Mouse (Mus musculus) adrenal gland (tissue): Measurements from ENCODE around the gene A4galt.
"Not testable (repeated sequence)": the region's sequence is repeated elsewhere in the genome, so short reads cannot be mapped to it uniquely, and the experiment has no call there.

Source experiments
- intact Hi-C: fragments of 180-260 bp; cut with DNase I; formaldehyde crosslinking; loops from one replicate; pipeline ENCODE4 v1.15.1; 2025
- long read RNA-seq, 2 experiments: library from polyadenylated mRNA; unstranded; transcript quantifications; one replicate each; pipeline ENCODE4 v2.0.0; 2020; ENCODE audit warnings: borderline replicate concordance in 1 of 2; ENCODE audit not compliant: insufficient replicate concordance in 1 of 2

The A4galt gene
- long read RNA-seq, experiment 1, partial matches to known transcripts: 0 of 1 reads
- long read RNA-seq, experiment 1, other reads (novel, unspliced or antisense): 0 of 1 reads
- long read RNA-seq, experiment 2, partial matches to known transcripts: 0 of 4 reads
- long read RNA-seq, experiment 2, other reads (novel, unspliced or antisense): 2 of 4 reads

DNA sequence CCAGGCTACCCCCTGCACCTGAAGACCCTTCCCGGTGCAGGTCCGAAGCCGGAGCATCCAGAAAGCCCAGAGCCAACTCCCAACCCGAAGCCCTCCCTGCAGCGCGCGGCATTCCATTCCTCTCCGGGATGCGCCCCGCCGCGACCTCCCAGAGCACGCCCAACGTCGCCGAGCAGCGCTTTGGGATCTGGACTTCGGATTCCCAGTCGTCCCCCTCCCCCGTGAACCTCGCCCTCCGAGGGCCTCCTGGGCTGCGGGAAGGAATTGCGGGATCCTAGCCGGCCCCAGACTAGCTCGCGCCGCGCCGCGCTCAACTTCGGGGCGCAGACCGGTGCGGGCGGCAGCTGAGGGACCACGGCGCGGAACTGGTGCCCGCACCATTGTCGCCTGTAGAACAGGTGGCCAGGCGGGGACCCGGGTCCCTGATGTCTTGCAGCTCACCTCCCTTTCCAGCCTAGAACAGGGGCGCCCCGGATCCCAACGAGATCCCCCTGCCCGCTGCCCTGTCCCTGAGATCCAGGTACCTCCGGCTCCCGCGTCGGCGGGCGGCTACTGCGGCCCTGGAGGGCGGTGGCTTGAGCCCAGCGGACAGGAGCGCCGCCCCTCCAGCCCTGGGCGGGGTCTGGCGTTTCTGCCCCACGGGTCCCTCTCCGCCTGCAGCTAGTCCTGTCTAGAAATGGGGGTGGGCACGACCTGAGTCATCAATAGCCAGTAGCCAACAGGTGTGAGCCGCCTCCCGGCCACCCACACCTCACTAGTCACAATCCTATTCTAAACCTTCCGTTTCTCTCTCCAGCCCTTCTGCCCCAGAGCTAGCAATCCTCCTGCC is at the start of gene A4galt:
Gene A4galt (minus strand): TSS at position 599 of the 829 bp plus-strand sequence.
- intact Hi-C loops: no loop called here

DNA sequence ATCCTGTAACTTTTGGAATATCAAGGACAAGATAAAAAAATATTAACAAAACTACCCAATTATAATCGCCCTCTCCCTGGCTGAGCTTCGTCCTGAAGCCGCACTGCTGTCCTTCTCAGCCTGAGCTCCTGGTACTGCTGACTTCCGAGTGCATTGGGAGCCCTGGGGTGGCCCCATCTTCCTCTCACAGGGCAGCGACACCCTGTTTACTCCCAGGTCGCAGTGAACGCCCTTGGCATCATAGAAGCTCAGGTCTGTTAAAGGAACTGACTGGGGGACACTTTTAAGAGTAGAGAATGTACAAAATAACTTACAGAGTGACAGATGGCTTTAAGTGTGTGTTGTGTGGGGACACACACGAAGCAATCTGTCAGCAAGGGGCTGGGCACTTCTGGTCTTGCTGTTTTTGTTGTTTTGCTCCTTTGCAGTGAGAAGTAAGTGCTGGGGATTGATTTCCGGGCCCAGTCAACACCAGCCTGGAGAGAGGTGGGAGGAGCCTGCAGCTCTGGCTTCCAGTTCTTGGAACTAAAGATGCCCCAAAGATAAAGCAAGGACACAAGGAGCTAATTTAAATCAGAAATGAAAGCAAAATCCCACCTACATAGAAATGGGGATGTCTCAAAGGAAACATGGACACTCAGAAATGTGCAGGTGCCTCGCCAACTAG is 48.5 kb upstream of the A4galt start:
- intact Hi-C loops: no loop called here

DNA sequence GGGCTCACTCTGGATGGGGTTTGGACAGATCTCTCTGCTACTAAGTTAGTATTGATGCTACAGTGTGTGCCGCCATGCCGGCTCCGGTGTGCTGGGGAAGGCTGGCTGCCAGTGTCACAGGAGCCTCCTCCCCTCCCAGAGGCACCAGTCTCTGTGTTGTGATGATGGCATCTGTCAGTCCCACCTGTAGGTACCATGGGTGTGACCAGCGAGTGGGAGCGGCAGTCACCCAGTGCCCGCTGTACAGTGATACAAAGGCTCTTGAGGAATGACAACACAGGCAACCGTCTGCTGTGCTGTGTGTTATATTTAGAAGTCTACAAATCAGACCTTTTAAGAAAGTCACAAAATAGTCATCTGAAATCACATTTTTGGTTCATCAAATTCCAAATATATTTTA is 47.9 kb upstream of the A4galt start:
- intact Hi-C loops: no loop called here

DNA sequence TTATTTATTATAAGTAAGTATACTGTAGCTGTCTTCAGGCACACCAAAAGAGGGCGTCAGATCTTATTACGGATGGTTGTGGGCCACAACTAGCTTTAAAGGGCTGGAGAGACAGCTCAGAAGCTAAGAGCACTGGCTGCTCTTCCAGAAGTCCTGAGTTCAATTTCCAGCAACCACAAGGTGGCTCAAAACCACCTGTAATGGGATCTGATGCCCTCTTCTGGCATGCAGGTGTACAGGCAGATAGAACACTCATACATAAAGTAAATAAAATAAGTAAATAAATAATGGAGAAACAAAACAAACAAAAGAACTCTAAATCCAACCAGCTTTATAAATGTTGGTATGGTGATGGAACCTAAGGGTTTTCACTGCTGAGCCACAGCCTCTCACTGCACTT is 47.2 kb upstream of the A4galt start:
- intact Hi-C loops: no loop called here

DNA sequence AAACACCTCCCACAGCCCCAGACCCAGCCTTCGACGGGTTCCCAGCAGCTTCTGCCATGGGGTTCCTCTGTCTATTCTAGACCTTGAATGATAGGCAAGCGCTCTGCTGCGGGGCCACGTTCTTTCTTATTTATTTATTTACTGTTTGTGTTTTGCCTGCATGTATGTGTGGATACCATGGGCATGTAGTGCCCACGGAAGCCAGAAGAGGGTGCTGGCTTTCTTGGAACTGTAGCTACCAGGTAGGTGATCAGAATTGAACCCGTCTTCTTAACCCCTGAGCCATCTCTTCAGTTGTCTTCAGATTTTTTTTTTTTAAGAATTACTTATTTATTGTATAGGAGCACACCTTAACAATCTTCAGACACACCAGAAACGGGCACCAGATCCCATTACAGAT is 46.7 kb upstream of the A4galt start:
- intact Hi-C loops: no loop called here

DNA sequence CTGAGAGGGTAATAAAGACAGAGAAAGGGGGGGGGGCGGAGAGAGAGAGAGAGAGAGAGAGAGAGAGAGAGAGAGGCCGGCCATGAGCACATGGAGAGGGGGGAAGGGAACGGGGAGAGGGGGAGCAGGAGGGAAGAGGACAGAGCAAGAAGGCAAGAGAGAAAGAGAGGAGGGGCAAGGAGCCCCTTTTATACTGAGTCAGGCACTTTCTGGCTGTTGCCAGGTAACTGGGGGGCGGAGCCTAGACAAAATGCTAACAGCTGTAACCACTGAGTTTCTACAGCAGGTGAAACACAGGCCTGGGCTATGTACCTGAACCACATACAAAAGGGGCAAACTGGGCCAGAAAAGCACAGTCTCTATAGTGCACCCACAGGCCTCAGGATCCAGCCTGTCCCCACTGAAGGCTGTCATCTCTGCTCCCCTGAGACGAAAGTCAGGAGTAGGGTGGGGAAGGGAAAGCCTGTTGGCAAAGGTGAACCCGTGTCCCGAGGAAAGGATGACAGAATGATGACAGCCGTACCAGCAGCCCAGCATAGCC is 45.3 kb upstream of the A4galt start:
- intact Hi-C loops: no loop called here

DNA sequence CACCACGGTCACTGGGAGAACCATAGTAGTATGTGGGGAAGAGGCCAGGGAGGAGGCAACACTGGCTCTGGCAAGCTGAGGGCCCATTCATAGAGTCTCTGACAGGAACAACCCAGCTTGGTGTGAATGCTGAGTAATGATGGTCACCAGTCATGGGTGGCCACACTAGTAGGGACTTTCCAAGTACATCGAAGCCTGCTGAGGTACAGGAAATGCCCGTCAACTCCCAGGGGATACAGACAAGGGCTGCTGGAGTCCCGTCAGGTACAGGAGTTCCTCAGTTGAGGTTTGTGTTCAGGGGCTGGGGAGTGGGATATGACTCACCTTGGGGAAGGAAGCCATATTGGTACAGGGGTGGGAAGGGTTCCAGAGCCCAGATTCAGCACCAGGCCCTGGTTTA is 44.5 kb upstream of the A4galt start:
- intact Hi-C loops: no loop called here

DNA sequence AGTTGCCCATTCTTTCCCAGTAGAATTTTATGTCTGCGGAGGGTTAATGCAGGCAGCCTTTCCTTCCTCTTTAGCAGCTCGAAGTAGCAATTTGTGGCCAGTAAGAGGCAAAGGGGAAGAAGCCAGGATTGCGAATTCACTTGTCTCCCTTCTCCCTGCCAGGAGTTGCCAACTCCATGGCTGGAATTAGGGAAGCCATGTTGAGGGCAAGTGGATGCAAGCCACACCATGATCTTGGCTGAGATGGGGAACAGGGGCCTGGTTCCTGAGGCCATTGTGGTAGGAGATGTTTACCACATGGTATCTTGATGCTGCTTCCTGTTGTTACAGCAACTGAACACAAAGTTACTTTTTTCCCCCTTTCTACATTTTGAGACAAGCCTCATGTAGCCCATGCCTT is 43.4 kb upstream of the A4galt start:
- intact Hi-C loops: no loop called here

DNA sequence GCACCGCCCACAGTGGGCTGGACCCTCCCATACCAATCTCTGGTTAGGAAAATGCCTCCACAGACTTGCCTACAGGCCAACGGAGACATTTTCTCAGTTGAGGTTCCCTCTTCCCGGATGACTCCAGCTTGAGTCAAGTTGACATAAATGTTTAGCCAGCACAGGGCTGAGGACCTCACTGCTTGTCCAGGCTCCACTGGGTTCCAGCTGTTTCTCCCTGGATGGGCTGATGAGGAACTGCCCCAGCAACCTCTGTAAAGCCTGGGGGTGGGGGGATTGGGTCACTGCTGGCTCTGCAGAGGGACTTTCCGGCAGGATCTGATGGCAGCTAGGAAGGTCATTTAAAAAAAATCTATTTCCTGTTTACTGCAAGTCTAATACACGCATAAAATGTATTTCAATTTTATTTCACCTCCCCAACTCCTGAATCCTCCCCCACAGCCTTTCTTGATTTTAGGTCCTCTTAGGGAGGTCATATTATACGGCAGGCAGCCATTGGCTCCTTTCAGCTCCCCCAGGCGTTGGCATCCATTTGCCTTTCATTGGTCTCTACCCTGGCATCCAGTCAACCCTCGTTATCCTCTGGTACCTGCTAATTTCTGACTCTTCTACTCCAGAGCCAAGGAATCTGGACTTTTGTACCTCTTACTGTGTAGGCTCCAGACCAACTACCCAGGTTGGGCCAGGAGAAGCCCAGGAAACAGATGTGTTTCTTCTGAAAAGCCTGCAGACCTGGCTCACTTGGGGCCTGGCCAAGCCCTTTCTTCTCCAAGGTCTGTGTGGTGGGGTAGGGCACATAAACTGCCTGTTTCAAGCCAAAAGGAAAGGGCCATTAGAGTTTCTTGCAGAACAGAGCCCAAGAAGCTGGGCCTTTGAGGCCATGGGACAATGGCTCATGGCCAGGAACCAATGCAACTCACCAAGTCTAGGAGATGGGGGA is 42.4 kb upstream of the A4galt start:
- intact Hi-C loops: no loop called here

DNA sequence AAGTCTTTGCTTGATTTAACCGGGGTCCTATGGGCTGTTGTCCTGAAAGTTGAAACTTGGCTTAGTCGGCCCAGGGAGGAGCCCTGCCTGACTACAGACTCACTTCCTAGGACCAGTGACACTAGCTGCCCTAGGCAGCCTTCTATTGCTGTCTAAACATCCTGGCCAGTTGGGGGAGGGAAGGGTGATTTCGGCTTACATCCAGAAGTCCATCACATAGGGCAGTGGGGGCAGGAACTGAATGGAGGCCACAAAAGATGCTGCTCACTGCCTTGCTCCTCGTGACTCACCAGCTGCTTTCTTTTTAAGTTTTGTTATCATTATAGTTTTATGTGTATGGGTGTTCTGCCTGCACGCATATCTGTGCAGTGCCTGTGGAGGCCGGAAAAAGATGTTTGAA is 41.6 kb upstream of the A4galt start:
- intact Hi-C loops: no loop called here

DNA sequence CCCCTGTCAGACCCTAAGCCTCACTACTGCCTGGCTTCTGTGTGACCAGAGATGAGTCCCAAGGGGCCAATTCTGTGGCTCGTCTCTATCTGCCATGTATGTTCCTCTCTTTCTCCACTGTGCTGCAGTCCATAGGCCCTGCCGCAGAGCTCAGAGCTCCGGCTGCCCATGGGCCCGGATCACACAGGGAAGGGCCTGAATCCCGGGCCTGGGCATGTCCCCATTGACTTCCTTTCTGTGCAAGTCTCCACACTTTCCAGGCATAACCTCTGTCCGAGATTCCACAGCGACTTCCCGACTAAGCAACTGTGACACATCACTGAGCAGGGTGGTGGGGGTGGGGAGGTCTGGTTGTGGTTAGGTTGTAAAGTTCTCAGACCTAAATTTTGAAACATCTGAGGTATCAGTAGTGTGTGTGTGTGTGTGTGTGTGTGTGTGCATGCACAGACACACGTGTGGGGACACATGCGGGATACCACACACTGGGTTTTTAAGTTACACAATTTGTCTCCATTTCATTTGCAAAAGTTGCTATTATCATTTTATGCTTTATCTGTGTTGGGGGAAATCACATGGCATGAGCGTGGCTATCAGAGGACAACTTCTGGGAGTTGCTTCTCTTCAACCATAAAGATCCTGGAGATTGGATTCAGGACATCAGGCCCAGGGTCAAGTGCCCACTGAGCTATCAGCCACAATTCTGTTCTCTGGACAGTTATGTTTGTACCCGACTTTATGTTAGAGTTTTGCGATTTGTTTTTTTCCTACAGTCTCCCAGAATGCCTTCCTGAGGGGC is 40.9 kb upstream of the A4galt start:
- intact Hi-C loops: no loop called here

DNA sequence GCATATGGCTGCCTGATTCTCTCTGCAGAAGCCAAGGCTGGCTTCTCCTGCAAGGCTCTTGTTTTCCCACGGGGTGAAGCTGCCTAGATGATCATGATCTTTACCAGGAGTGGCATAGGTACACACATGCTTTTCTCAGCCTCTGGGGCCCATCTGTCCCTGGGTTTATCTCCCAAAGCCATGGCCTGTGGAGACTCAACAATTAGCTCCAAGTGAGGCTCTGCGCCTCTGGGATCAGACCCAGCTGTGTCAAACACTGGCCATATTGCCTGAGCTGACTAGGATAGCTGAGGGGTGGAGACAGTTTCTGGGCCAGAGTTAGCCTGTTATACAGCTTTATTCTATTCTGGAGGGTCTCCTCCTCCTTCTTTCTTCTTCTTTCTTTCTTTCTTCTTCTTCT is 39.3 kb upstream of the A4galt start:
- intact Hi-C loops: no loop called here

DNA sequence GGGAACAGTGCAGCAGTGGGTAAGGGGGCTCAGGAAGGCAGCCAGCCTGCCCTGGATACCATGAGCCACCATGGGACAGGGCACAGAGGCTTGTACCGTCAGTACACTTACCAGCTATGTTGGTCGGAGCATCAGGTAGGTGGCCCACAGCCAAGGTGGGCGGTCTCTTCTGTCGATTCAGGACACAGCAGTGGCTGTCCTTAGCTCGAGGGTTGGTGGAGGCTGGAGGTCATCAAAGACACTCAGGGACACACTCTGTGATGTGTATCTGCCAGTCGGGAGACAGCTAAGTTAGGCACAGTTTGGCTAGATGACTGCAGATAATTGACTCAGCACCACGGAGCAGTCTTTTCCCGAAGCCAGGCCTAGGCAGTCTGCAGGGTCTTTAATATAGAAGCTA is 33.3 kb upstream of the A4galt start:
- intact Hi-C loops: no loop called here

DNA sequence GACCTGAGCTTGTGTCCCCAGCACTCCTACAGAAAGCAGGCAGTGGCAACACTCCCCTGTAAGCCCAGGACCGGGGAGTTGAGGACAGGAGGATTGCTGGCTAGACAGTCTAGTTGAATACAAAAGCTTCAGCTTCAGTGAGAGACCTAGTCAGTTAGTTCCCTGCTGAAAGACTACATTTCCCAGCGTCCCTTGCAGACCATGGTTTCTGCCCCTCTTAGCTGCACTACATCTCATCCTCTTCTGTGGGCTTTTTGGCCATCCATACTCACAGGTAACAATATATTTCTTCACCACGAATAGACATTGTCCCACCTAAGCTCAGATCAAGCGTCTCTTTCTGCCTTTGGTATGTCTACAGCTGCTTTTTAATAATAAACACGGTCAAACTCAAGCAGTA is 30.8 kb upstream of the A4galt start:
- intact Hi-C loops: no loop called here

DNA sequence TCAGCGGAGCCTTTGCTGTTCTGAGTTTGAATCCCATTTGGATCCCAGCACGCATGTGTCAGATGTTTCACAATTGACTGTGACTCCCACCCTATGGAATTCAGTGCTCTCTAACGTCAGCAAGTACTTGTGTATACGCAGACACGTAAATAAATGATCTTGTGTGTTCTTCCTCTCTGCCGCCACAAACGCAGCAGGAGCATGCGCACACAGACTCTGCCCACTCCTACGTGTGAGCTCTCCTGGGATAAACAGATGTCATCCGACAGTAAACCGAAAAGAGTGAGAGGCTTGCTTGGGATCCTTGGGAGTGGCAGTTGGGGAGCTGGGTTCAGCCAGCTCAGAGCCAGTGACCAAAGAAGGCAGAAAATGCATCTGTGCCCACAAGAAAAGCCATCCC is 29.7 kb upstream of the A4galt start:
- intact Hi-C loops: no loop called here

DNA sequence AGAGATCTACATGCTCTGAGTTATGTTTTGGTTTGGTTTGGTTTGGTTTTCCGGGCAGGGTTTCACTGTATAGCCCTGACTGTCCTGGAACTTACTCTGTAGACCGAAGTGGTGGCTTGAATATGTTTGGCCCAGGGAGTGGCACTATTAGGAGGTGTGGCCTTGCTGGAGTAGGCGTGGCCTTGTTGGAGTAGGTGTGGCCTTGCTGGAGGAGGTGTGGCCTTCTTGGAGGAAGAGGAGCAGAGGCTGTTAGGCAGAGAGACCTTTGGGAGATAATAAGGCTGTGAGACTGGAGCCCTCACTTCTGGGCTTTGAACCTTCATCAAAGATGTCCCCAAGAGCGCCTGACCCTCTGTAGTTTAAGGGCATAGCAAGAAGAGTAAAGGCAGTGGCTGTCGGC is 27.0 kb upstream of the A4galt start:
- intact Hi-C loops: no loop called here

DNA sequence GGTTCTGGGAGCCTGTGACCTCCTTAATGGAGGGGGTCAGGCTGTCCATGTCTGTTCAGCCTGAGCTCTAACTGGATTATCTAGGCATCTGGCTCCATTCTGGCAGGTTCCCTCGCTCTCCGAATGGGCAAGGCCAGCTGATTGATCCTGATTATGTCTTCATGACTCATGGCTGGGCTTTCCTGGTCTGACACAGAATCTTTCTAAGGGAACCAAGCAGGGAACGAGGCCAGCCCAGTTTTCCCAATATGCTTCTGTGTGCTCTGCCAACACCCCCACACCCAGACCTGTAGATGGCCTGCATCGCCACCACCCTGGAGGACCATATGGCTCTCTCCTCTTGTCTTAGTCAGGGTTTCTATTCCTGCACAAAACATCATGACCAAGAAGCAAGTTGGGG is 25.9 kb upstream of the A4galt start:
- intact Hi-C loops: no loop called here

DNA sequence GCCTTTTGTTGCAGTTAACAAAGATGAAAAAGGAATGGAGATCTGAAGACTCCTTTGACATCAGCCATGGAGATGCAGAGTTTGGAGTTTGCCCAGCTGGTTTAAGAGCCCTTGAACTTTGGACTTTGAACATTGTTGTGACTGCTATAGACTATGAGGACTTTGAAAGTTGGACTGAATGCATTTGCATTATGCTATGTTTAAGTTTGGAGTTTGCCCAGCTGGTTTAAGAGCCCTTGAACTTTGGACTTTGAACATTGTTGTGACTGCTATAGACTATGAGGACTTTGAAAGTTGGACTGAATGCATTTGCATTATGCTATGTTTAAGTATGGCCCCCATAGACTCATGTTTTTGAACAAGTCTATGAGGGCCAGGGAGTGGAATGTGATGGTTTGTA is 22.7 kb upstream of the A4galt start:
- intact Hi-C loops: not testable (repeated sequence)

DNA sequence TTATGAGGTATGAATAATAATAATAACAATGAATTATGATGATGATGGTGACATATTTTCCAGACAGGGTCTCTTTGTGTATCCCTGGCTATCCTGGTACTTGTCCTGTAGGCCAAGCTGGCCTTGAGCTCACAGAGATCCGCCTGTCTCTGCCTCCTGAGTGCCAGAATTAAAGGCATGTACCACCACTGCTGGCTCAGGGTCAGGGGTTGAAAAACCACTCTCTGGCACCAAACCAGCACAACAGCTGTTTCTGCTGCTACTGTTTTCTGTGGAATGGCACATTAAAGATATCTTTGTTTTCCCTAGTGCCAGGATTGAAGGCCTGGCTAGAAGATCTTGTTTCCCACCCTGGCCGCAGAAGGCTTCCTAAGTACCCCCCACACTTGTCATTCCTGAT is 21.4 kb upstream of the A4galt start:
- intact Hi-C loops: no loop called here

DNA sequence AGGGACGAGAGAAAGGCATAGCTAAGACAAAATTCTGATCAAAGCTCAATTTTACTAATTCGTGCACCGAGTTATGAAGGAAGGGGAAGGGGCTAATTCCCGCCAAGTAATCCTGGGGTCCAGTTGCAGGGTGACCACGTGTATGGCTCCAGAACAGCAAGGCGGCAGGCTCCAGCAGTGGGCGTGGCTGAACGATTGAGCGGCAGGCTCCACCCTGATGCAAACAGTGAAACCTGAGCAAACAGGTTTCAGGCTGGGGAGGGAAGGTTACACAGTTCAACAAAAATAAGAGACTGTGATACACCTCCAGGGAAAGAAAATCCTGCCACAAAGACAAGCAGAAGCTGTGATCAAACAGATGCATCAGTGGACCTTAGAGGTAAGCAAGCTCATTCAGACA is 19.6 kb upstream of the A4galt start:
- intact Hi-C loops: not testable (repeated sequence)
